Mouse (Mus musculus): ENCODE data around the gene Rph3a. TPM values are rescaled to one million over a fixed set of nuclear protein-coding genes. Genes with fewer than 3 reads are reported as not detected.
"Not testable (repeated sequence)": the region's sequence is repeated elsewhere in the genome, so short reads cannot be mapped to it uniquely, and the experiment has no call there.

Rph3a gene
- total RNA-seq, 1 experiment from 2014 or later: not detected

- no peak for ATAC-seq (replicated peaks in 1 of 2; ENCODE audit: insufficient read depth in 1 of 2, low FRiP score in 2 of 2, low TSS enrichment in 1 of 2, low read depth in 1 of 2, poor library complexity in 2 of 2, severe bottlenecking in 2 of 2)
Measured at GRCm38 (mm10) chr5:120933966-120934365, 75.9 kb downstream of the Rph3a start.

- 0 out of 4 replicates have a peak, but pooled peaks of 1 of the 2 experiments have one; percentile 36 for ATAC-seq (replicated peaks in 1 of 2; ENCODE audit: insufficient read depth in 1 of 2, low FRiP score in 2 of 2, low TSS enrichment in 1 of 2, low read depth in 1 of 2, poor library complexity in 2 of 2, severe bottlenecking in 2 of 2)
Measured at GRCm38 (mm10) chr5:120927036-120927435, 82.9 kb downstream of the Rph3a start.

DNA sequence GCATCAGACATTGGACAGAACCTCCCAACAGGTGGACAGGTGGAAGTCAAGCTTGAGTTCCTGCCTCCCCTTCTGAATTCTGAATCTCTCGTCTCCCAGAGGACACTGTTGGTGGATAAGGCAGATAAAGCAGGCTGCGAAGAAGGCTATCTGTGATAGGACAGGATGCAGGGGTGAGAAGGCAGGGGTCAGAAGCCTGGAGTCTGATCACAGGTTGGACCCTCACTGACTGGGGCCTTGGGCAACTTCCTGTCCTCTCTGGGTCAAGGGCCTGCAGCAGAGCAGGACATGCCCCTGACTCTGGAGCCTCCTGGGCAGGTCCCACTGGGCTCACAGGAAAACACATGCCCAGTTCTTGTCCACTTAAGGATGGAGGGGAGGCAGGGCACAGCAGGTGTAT lies 83.6 kb downstream of the Rph3a start:
- ATAC-seq (replicated peaks in 1 of 2; ENCODE audit: insufficient read depth in 1 of 2, low FRiP score in 2 of 2, low TSS enrichment in 1 of 2, low read depth in 1 of 2, poor library complexity in 2 of 2, severe bottlenecking in 2 of 2): not testable (repeated sequence)

DNA sequence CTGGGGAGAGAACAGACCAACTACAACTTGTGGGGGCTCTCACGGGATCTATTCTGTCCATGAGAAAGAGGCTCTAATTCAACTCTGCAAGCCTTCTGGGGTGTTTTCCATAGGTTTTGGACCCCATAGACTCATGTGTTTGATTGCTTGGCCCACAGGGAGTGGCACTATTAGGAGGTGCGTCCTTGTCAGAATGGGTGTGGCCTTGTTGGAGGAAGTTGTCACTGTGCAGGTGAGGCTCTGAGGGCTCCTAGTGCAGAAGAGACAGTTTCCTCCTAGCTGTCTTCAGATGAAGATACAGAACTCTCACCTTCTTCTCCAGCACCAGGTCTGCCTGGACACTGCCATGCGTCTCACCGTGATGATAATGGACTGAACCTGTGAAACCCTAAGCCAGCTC lies 85.4 kb downstream of the Rph3a start:
- ATAC-seq (replicated peaks in 1 of 2; ENCODE audit: insufficient read depth in 1 of 2, low FRiP score in 2 of 2, low TSS enrichment in 1 of 2, low read depth in 1 of 2, poor library complexity in 2 of 2, severe bottlenecking in 2 of 2): not testable (repeated sequence)

DNA sequence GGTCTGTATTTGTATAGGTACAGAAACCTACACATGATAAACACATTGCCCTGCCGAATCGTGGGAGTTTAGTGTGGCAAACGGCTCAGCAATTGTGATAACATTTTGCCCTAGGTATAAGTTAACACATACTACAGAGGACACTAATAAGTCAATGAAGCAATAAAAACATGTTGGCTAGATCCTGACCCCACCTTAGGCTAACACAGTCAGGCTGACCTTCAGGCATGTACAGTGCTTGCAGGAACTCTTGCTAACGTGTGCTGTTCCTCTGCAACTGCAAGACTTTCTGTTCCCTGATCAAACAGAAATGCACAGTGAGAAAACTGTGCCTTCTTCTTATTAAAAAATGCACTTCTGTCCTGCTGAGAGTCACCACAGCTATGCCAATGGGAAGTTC lies 85.9 kb downstream of the Rph3a start:
- ATAC-seq (replicated peaks in 1 of 2; ENCODE audit: insufficient read depth in 1 of 2, low FRiP score in 2 of 2, low TSS enrichment in 1 of 2, low read depth in 1 of 2, poor library complexity in 2 of 2, severe bottlenecking in 2 of 2): no peak

DNA sequence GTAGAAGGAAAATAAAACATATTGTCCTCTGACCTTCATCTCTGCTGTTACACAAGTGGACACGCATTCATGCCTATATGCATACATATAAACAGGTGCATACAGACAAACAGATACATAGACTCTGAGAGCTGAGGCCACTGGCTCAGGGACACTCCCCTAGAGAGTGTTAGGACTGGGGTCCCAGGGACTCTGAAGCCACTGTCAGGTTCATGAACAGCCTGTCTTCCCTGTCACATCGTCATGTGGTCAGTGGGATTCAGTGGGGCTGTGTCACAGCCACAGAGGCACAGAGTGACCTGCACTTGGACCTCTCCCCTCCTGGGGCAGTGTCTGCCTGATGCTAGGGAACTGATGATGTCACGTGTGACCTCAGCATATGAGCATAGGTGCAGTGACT lies 89.6 kb downstream of the Rph3a start:
- ATAC-seq (replicated peaks in 1 of 2; ENCODE audit: insufficient read depth in 1 of 2, low FRiP score in 2 of 2, low TSS enrichment in 1 of 2, low read depth in 1 of 2, poor library complexity in 2 of 2, severe bottlenecking in 2 of 2): no peak

DNA sequence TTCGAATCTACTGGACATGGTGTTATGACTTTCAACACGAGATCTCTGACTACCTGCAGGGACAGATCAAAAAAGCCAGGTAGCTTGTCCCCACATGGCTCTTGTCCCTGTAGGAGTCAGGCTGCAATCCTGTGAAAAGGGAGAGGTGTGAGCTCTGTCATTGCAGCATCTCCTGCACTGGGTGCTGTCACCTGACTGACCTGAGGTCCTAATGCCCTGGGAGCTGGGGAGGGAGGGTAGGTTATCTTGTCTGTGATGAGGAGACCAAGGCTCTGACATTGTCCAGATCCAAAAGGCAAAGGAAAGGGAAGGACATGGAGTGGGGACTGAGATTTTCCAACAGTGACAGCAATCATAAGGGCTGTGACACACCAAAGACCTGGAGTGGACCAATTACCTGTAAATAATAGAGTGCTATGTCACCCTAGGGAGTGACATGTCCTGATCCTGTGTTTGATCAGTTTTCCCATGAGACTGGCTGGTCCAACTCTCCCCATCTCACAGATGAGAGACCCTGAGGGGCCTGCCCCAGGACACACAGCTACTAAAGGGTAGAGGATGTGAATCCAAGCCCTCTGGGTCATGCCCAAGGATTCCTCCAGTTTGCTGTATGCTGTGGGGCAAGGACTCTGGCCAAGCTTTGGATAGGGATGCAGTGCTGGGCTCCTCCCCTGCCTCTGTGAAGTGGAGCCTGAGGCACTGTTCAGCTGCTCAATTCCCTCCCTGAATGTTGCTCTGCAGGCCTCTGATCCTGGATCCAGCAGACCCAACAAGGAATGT lies 90.5 kb downstream of the Rph3a start:
- not testable (repeated sequence) for ATAC-seq (replicated peaks in 1 of 2; ENCODE audit: insufficient read depth in 1 of 2, low FRiP score in 2 of 2, low TSS enrichment in 1 of 2, low read depth in 1 of 2, poor library complexity in 2 of 2, severe bottlenecking in 2 of 2)

GRCm38 (mm10) chr5:120914204-120914603 lies 95.7 kb downstream of the Rph3a start, which contains the start of gene Oas1d:
Gene Oas1d, plus strand, starts transcription at chr5:120914536.
- not testable (repeated sequence) for ATAC-seq (replicated peaks in 1 of 2; ENCODE audit: insufficient read depth in 1 of 2, low FRiP score in 2 of 2, low TSS enrichment in 1 of 2, low read depth in 1 of 2, poor library complexity in 2 of 2, severe bottlenecking in 2 of 2)

- no peak for ATAC-seq (replicated peaks in 1 of 2; ENCODE audit: insufficient read depth in 1 of 2, low FRiP score in 2 of 2, low TSS enrichment in 1 of 2, low read depth in 1 of 2, poor library complexity in 2 of 2, severe bottlenecking in 2 of 2)
Measured at GRCm38 (mm10) chr5:120908196-120908920, 101.5 kb downstream of the Rph3a start.

DNA sequence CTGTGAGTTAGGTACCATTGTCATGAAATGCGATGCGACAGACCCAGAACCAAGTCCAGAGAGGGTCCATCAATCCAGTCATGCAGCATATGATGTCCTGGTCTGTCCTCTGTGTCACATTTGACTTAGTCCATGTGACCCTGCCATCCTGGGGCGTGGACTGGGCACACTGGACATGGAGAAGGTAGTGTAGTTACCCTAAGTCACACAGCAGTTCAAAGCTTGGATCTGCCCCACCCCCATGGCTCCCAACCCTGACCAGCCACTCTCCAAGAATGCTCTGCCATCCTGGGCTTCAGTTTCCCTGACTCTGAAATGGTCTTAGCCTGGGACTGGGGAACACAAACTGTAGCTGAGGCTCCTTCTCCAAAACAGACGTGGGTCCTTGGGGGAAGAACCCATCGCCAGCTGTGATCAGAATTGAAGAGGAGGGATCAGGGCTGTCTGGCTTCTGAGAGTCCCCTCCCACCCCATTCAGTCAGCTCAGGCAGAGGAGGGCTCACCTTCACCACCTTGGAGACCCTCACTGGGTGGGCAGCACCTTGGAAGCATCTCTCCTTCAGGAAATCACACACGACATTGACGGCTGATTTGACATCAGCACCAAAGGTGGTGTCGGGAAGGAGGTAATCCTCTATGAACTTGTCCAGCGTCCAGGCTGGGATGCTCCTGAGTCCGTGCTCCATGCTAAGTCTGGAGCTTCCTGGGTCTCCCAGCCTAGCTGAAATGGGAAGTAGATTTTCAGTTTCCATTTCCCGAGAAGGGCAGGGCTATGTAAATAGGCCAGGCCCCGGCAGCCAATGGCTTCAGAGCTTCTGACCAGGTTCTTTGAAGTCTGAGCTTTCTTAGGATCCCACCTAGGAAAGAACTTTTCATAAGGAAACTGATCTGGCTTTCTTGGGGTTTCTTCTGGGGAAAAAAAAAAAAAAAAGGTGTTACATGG lies 102.8 kb downstream of the Rph3a start, which contains the start of gene Oas1a:
Oas1a (minus strand) TSS at position 731 of the 943 bp plus-strand sequence.
- ATAC-seq (replicated peaks in 1 of 2; ENCODE audit: insufficient read depth in 1 of 2, low FRiP score in 2 of 2, low TSS enrichment in 1 of 2, low read depth in 1 of 2, poor library complexity in 2 of 2, severe bottlenecking in 2 of 2): peak; percentile 75 to 84

GRCm38 (mm10) chr5:120902056-120902455 lies 107.8 kb downstream of the Rph3a start:
- no peak for ATAC-seq (replicated peaks in 1 of 2; ENCODE audit: insufficient read depth in 1 of 2, low FRiP score in 2 of 2, low TSS enrichment in 1 of 2, low read depth in 1 of 2, poor library complexity in 2 of 2, severe bottlenecking in 2 of 2)

- ATAC-seq (replicated peaks in 1 of 2; ENCODE audit: insufficient read depth in 1 of 2, low FRiP score in 2 of 2, low TSS enrichment in 1 of 2, low read depth in 1 of 2, poor library complexity in 2 of 2, severe bottlenecking in 2 of 2): no peak
Measured at GRCm38 (mm10) chr5:120900666-120901065, 109.2 kb downstream of the Rph3a start.

DNA sequence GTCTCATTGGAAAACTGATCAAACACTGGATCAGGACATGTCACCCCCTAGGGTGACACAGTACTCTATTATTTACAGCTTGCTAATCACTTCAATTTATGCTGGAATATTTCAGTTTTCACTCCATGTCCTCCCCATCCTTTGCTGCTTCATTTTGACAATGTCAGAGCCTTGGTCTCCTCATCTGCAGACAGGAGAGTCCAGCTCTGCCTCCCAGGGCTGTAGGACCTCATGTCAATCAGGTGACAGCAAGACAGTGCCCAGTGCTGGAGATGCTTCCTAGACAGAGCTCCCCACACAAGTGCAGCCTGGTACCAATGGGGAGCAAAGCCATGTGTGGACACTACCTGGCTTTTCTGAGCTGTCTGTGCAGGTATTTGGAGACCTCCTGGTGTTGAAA lies 111.2 kb downstream of the Rph3a start:
- no peak for ATAC-seq (replicated peaks in 1 of 2; ENCODE audit: insufficient read depth in 1 of 2, low FRiP score in 2 of 2, low TSS enrichment in 1 of 2, low read depth in 1 of 2, poor library complexity in 2 of 2, severe bottlenecking in 2 of 2)

GRCm38 (mm10) chr5:120898307-120898706 lies 111.6 kb downstream of the Rph3a start:
- no peak for ATAC-seq (replicated peaks in 1 of 2; ENCODE audit: insufficient read depth in 1 of 2, low FRiP score in 2 of 2, low TSS enrichment in 1 of 2, low read depth in 1 of 2, poor library complexity in 2 of 2, severe bottlenecking in 2 of 2)

GRCm38 (mm10) chr5:120895231-120895900 lies 114.5 kb downstream of the Rph3a start:
- ATAC-seq (replicated peaks in 1 of 2; ENCODE audit: insufficient read depth in 1 of 2, low FRiP score in 2 of 2, low TSS enrichment in 1 of 2, low read depth in 1 of 2, poor library complexity in 2 of 2, severe bottlenecking in 2 of 2): no peak

DNA sequence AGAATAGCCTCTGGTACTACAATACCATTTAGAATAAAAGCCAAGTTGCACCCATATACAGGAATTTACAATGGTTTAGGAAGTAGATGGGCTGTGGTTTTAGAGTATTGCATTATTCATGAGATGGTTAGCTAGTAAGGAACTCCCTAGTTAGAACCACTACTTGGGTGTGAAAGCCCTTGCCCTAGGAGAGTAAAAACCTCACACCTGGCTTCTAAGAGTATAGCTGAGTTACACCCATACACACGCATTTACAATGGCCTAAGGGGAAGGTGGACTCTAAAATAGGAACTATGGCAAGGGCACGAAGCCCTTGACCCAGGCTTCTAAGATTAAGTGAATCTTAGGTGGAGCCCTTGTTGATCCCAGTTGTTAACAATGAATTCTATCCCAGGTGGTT lies 115.2 kb downstream of the Rph3a start:
- ATAC-seq (replicated peaks in 1 of 2; ENCODE audit: insufficient read depth in 1 of 2, low FRiP score in 2 of 2, low TSS enrichment in 1 of 2, low read depth in 1 of 2, poor library complexity in 2 of 2, severe bottlenecking in 2 of 2): not testable (repeated sequence)

DNA sequence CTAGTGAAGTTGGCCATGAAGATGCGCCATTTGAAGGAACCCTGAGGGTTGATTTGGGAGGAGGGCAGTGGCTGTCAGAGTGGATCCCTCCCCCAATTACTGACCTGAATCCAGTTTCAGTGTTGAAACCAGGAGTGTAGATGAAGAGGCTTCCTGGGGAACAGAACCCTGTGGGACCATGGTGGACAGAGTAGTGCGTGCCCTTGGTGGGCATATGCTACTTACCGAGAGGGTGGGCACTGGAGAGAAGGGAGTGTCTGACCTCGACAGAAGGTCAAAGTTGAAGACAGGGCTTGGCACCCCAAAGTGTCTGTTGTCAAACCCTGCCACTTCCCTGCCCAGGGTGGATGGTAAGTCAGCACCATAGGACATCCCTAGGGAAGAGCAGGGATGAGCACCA lies 116.0 kb downstream of the Rph3a start:
- ATAC-seq (replicated peaks in 1 of 2; ENCODE audit: insufficient read depth in 1 of 2, low FRiP score in 2 of 2, low TSS enrichment in 1 of 2, low read depth in 1 of 2, poor library complexity in 2 of 2, severe bottlenecking in 2 of 2): not testable (repeated sequence)
